Mouse (Mus musculus) inflammation-experienced regulatory T-cells, adult 6 months (primary cell): Measurements from ENCODE around the gene Pola2. TPM values are rescaled to one million over a fixed set of nuclear protein-coding genes. Genes with fewer than 3 reads are reported as not detected.

Source experiments
- ATAC-seq: one replicate; pipeline ENCODE4 v1.8.0; 2017
- polyA plus RNA-seq, 3 experiments: library from polyadenylated mRNA; unstranded; fragments of 100-300 nt; shearing (Covaris generic); gene quantifications; one replicate each; pipeline ENCODE4 v1.2.1; 2017

Gene Pola2
- polyA plus RNA-seq, 3 experiments from 2014 or later, result 14.2 to 20.4 (median 14.7) TPM

GRCm38 (mm10) chr19:5935691-5936090, 28.3 kb downstream of the Pola2 start:
- no peak for ATAC-seq

DNA sequence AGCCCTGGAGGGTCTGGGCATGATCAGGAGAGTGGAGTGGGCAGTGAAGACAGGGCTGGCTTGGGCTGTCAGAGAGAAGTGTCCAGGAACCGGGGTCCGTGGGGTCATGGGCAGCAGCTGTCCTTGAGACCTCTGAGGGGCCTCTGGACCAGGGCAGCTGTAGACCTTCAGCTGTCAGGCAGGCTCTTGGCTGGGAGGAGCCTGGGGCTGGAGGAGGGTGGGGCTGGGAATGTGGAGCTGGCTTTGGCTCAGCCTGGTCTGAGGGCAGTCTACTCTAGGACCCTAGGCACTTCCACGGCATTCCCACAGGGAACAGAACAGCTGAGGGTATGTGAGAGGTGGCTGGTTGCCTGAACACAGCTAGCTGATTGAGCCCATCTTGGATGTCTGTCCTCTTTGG, 28.7 kb downstream of the Pola2 start:
- no peak for ATAC-seq

DNA sequence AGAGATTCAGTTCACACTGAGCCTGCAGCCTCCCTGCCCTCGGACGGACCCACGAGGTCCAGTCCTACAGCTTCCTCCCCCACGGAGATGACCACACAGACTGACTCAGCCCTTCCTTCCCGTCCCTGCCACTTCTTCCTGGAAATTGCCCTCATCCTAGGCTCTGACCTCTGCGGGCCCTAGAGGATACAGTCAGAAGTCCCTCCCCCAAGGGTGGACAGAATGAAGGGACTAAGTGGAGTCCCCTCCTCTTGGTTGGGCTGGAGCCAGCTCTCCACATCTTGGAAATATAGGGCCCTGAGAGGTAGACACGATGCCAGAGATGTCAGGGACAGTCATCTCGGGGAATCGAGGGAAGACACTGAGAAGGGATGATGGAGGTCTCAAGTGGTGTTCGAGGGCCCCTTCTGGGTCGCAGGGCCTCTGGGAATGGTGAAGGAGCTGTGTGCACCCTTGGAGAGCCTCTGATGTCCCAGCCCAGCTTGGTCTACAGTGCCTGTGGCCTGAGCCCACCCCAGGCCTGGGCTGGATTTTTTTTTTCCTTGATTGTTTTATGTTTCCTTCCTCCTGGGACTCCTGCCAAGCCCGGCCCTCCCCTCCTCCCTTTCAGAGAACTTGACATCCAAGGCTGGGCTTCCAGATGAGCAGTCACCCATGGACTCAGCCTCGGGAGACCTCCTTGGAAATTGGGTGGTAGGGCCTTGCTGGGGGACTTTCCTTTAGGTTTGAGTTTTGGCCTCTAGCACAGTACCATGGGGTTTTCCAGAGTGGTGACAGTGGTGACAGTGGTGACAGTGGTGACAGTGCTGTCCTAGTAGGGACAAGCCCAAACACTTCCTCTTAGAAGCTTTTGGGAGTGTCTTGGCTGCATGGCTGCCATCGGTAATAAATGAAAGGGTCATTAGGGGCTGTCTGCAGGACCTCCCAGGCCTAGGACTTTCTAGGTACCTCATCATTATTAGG, 34.1 kb downstream of the Pola2 start:
- no peak for ATAC-seq

DNA sequence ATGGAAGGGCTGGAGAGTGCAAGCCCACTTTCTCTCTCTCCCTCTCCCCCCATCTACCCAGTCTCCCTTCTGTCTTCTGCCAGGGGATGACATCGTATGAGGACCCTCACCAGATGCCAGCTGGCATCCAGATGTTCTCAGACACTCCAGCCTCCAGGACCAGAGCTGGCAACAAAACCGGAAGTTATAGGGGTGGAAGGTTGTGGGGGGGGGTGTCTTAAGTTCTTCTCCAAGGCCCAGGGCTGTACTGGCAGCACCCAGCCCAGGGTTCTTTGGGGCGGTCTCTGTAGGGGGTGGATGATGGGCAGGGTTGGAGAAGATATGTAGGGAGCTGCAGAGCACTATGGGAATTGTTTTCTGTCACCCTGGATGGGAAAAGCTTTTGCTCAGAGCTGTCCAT, 35.5 kb downstream of the Pola2 start:
- ATAC-seq, result no peak

- ATAC-seq, result no peak
These were observed 35.9 kb downstream of the Pola2 start for GRCm38 (mm10) chr19:5928104-5928503.

- no peak for ATAC-seq
These were observed 36.5 kb downstream of the Pola2 start for GRCm38 (mm10) chr19:5927532-5927931.

GRCm38 (mm10) chr19:5927026-5927425, 37.0 kb downstream of the Pola2 start:
- ATAC-seq, result no peak

- ATAC-seq, result no peak
These were observed 38.6 kb downstream of the Pola2 start for GRCm38 (mm10) chr19:5925311-5925855.

- ATAC-seq, result peak; percentile 96
These were observed 39.3 kb downstream of the Pola2 start, which contains the start of gene Cdc42ep2 for GRCm38 (mm10) chr19:5924713-5925093. Gene Cdc42ep2 (minus strand): TSS chr19:5924816.

GRCm38 (mm10) chr19:5923990-5924712, 39.9 kb downstream of the Pola2 start:
- ATAC-seq, result peak; percentile 49

GRCm38 (mm10) chr19:5922963-5923362, 41.0 kb downstream of the Pola2 start:
- ATAC-seq, result no peak

DNA sequence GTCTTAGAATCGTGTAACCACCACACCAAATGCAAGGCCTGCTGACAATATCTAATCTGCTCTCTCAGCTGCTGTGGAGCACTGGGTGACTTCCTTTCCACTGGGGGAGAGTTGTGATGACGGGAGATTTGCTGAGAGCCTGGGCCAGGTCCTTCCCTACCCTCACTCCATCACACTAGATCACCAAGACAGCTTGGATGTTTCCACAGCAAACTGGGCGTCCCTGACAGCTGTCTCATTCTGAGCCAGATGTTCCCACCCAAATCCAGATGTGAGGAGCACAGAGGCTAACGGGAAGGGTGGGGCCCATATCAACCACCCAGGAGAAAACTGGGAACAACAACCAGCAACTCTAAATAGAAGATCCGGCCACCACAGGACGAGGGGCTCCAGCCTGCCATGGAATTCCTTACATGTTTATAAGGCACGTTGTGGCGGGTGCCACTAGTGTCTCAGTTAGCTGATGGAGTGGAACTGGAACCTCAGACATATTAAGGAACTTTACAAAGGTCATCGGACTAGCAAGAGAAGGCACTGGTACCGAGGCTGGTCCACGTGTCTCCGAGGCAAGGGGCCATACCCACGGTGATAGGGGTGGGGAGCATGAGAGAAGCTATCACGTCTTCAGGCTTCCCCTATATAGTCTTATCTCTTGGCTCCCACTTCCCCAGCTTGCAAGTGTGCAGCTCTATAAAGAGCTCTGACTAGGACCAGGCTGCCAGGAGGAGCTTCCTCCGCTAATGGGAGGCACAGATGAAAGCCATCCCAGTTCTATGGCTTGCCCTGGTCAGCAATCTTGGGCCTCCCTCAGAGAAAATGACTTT, 41.7 kb downstream of the Pola2 start:
- no peak for ATAC-seq

GRCm38 (mm10) chr19:5921715-5922114, 42.3 kb downstream of the Pola2 start:
- no peak for ATAC-seq

DNA sequence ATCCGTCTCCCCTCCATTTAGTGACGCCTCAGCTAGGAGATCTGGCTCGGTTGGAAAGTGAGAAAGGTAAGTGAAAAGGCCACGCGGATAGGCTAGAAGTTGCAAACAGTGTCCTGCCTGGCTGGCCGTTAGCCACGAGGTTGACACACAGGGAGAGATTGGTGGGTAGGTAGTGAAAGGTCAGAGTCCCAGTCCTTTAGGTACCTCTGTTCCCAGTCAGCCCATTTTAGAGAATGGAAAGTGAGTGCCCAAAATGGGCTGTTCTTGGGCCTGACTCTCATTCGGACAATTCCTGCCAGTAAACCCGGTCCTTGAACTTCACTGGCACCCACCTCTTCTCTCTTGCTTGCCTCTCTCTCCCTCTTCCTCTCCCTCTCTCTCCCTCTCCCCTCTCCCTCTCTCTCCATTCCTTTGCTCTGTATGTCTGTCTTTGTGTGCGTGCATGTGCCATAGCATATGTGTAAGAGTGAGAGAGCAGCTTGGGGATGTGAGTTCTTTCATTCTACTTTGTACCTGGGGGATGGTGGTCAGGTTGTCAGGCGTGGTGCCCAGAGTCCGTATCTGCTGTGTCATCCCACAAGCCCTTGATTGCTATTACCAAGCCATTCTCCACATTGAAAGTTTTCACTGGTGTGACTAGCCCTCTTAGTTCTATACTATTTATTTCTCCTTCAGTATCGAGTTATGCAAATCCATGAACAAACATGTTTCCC, 50.8 kb downstream of the Pola2 start, which contains the start of gene Dpf2:
Gene Dpf2 (minus strand): TSS at position 4 of the 713 bp plus-strand sequence.
- ATAC-seq, result peak; percentile 8

DNA sequence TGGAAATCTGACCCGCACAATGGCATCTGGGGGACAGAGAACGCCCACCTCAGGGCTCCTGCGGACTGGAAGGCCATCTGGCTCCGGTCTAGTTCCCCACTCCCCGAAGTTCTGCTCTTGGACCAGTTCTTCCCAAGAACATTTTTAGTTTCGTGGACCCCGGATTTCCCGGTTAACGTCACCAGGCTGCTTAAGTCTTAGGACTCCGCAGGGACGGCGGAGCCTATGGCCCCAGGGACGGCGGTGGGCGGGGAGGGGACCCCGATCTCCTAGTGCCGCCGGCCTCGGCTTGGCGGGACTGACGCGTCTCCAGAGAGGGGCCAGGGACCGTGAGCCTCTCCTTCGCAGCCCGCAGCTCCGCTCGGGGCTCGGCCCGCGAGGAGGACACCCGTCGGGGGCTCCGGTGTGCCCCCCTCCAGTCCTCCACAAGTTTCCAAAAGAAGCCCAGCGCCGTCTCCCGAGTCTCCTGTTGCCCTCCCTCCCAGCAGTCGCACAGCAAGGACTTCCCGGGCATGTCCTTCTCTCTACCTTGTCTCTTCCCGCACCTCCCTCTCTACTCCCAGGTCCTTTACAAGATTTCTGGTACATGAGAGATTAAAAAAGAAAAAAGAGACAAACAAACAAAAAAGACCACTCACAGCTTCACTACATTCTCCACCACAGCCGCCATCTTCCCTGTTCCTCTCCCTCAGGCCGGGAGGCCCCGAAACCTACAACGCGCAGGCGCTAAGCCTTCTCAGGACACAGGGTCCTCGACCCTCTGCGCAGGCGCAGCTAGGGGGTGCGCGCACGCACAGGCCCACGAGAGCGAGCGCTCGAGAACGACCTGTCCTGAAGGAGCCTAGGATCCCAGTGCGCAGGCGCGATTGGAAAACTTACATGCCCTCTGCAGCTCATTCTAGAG, 51.6 kb downstream of the Pola2 start:
- peak; percentile 91 for ATAC-seq

GRCm38 (mm10) chr19:5911430-5912102, 52.4 kb downstream of the Pola2 start:
- ATAC-seq, result no peak

- no peak for ATAC-seq
These were observed 53.8 kb downstream of the Pola2 start for GRCm38 (mm10) chr19:5910221-5910620.

DNA sequence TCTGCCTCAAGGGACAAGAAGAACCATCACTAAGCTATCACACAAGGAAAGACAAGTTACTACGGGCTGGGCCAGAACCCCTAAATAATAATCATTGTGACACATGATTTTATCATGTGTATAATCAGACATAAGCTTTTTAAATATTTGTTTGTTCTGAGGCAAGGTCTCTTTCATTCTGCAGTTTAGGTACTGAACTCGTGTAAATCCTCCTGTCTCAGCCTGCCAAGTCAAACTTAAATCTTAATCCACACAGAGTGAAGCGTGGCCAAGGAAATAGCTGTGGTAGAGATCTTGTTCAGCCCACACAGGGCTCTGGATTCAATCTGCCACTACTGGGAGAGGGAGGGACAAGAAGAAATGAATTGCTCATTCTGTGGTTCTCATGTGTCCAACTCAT, 56.7 kb downstream of the Pola2 start:
- ATAC-seq, result no peak

- peak; percentile 100 for ATAC-seq
These were observed 69.9 kb downstream of the Pola2 start, which contains the start of gene Tigd3 for GRCm38 (mm10) chr19:5894002-5894678. Gene Tigd3 (minus strand): TSS chr19:5894149.
